Mouse (Mus musculus): ENCODE measurements around the gene Ppp1r2. TPM values are rescaled to one million over a fixed set of nuclear protein-coding genes. Genes with fewer than 3 reads are reported as not detected.

Gene Ppp1r2
- 14.2 and 15.5 TPM in 2 replicates for polyA plus RNA-seq (2012; rRNA removed)

DNA sequence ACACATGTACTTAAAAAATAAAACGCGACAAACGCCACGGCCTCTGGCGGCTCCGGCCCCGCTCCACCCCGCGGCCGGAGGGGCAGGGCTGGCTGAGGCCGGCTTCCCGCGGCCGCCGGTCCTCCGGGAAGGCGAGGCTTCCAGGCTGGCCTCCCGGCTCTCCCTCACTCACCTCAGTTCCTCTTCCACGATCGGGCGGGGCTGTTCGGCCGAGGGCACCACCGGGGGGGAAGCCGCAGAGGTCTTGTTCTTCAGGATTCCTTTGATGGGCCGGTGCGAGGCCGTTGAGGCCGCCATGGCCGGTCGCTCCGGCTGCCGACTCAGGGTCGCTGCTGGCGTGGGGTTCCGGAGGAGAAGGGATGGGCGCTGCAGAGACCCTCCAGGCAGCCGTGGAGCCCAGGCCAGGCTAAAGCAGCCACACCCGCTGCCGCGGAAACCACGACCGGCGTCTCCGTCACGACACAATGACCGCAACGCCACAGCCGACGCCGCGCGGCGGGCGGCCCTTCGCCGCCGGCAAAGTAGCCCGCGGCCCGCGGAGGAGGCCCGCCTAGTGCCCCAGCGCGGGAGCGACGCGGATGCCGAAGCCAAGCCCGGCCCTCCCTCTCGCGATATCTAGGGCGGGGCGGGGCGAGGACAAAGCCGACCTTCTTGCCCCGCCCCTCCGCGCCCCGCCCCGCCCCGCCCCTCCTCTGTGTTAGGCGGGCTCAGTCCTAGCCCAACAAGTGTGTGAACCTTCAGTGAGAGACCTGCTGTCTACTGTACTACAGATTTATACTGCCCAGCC is at the start of gene Ppp1r2:
Gene Ppp1r2 (minus strand): TSS at position 604 of the 787 bp plus-strand sequence.

DNA sequence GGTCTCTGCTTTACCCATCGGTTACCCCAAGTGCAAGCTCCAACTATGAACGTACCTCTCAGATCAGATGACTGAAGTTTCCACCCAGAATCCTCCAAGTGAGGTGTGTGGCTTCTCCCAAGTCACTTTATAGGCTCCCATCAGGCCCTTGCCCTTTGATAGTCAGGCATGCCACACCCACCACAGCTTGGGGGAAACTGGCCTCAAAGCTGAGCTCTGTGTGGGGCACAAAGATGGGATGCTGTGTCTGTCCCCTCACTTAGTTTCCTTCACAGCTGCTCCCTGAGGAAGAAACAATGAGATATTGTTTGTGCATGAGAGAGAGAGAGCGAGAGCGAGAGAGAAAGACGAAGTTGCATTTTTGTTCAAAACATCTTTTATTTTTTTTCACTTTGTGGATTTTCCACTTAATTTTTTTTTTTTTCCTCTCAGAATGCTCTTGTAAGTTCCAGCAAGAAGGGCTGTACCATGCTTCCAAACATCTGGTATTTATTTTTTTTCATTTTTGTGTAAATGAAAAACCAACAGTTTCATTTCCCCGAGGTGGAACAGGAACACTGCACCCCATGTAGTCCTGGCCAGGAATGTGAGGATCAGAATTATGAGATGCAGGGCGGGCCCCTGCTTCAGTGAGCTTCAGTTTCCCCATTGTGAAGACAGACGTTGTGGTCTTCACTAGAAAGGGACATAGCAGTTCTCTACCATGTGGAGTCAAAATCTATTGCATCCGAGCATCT is 39.6 kb upstream of the Ppp1r2 start, which contains the start of gene Apod:
Gene Apod (minus strand): TSS at position 312 of the 737 bp plus-strand sequence.

Other genes starting within 250 kb of the Ppp1r2 start
- gene Xxylt1, start 193.8 kb downstream of the Ppp1r2 start, polyA plus RNA-seq (2012; rRNA removed), result 1.6 and 1.7 TPM in 2 replicates
- gene Acap2, start 74.0 kb downstream of the Ppp1r2 start, polyA plus RNA-seq (2012; rRNA removed), result 7.0 and 8.1 TPM in 2 replicates
- 0.05 TPM in 1 of 2 replicates, not detected in the other for gene Apod, start 39.5 kb upstream of the Ppp1r2 start, polyA plus RNA-seq (2012; rRNA removed)
- gene Bdh1, start 147.0 kb upstream of the Ppp1r2 start, polyA plus RNA-seq (2012; rRNA removed), result 213 and 249 TPM in 2 replicates

All from liver, embryonic 18 days (tissue).